Mouse (Mus musculus): ENCODE data around the gene Psors1c2. TPM values are rescaled to one million over a fixed set of nuclear protein-coding genes. Genes with fewer than 3 reads are reported as not detected.

Gene Psors1c2
- polyA plus RNA-seq, 1 experiment from 2014 or later, result 0.79 TPM

DNA sequence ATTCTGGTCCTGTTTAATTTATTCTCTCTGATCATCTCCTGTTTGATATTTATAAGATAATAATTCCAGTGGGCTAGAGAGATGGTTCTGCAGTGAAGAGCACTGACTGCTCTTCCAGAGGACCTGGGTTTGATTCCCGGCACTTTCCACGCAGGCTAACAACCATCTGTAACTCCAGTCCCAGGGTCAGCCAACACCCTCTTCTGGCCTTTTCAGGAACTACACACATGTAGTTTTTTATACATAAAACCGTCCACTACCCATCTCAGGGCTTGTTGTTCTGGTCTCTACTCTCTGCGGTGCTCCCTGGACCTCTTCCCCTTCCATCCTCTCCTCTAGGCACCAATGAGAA lies 17.1 kb downstream of the Psors1c2 start:
- no peak for ATAC-seq (ENCODE audit: low read depth)
- peaks cover 14% of the 10 kb centered on the region for H3K4me1 ChIP-seq (replicated peaks; ENCODE audit: control insufficient read depth, insufficient read depth, low read length)
- H3K4me3 ChIP-seq (ENCODE audit: low read length), result no peak overlapping the region
- H3K27me3 ChIP-seq (ENCODE audit: control insufficient read depth, insufficient read depth, low read depth, low read length), result no peaks in the 10 kb centered on the region
- no peak overlapping the region; the same call in 1 of the 2 replicates for H3K4me2 ChIP-seq (ENCODE audit: low read depth, low read length)
- H3K9ac ChIP-seq (ENCODE audit: low read length), result 0 out of 2 replicates have a peak overlapping the region, but pooled peaks have one; percentile 33
- 93% methylated on average over 4 of the region's 4 CpGs for WGBS
- H3K9me3 ChIP-seq (ENCODE audit: control insufficient read depth, low read length), result no peaks in the 10 kb centered on the region; the same call in 1 of the 2 replicates
- H3K36me3 ChIP-seq (ENCODE audit: control insufficient read depth, insufficient read depth, low read length), result no peaks in the 10 kb centered on the region
- peak overlapping the region; percentile 82 for H3K27ac ChIP-seq (ENCODE audit: low read length)

DNA sequence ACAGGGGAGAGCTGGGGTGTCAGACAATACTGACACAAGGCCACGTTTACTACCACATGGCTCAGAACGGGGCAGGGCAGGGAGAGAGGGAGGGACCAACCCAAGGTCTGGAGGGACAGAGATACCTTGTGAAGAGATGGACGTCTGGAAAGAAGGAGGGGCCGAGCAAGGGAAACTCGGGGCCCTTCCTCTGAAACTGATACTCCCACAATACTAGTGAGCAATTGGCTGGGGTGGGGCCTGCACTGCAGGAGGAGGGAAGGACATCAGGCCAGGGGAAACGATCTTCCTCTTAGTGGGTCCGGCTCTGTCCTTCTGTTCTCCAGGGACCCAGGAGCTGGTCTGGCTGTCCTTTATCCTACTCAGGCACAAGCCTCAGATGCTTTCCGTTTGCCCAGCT lies 17.9 kb downstream of the Psors1c2 start:
- H3K4me3 ChIP-seq (ENCODE audit: low read length), result no peak overlapping the region
- H3K4me1 ChIP-seq (replicated peaks; ENCODE audit: control insufficient read depth, insufficient read depth, low read length), result peaks cover 14% of the 10 kb centered on the region
- no peak overlapping the region for H3K4me2 ChIP-seq (ENCODE audit: low read depth, low read length)
- H3K9ac ChIP-seq (ENCODE audit: low read length), result no peak overlapping the region
- no peaks in the 10 kb centered on the region; the same call in 1 of the 2 replicates for H3K9me3 ChIP-seq (ENCODE audit: control insufficient read depth, low read length)
- H3K27me3 ChIP-seq (ENCODE audit: control insufficient read depth, insufficient read depth, low read depth, low read length), result no peaks in the 10 kb centered on the region
- 60% methylated on average over 8 of the region's 8 CpGs for WGBS
- no peak overlapping the region for H3K27ac ChIP-seq (ENCODE audit: low read length)
- H3K36me3 ChIP-seq (ENCODE audit: control insufficient read depth, insufficient read depth, low read length), result no peaks in the 10 kb centered on the region
- ATAC-seq (ENCODE audit: low read depth), result no peak

DNA sequence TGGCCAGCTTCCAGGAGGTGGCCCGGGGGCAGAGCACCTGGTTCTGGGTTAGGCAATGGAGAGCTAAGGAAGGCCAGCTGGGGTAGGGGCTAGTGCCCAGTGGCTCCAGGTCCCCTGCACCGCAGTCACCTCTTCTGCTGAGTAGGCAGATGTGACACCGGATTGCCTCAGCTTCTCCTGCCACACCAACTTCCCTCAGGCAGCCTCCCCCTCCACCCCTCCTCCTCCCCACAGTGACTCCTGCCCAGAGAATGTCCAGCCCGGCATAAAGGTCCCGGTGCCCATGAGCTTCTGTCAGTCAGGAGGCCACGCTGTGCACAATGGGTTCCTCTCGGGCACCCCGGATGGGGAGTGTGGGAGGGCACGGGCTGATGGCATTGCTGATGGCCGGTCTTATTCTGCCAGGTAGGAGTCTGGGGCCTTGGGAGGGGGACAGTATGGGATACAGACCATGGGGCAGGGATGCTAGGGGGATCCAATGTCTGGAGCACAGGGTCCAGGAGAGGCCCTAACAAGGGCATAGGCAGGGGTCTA lies 18.9 kb downstream of the Psors1c2 start, which contains the start of gene Cdsn:
Cdsn (plus strand) TSS at position 248 of the 534 bp plus-strand sequence.
- H3K9ac ChIP-seq (ENCODE audit: low read length), result no peak within 1 kb of the TSS

DNA sequence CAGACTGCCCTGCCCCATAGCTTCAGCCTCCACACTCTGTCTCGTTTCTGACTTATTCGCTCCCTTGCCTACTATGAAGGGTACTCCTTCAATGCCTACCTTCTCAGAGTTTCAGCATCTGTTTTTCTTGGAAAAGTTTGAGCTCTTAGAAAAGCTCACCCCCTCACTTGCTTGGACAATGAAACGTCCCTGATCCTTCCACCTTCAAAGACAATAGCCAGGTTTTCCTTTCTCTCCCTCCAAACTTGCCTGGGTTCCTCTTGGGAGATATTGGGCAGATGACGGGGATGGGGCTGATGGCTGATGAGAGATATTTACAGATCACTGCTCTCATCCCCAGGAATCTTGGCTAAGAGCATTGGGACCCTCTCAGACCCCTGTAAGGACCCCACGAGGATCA lies 21.3 kb downstream of the Psors1c2 start:
- ATAC-seq (ENCODE audit: low read depth), result no peak
- WGBS, result 78% methylated on average over 5 of the region's 5 CpGs

More for the DNA sequence above, 18.9 kb downstream of the Psors1c2 start, which contains the start of gene Cdsn:
- H3K9me3 ChIP-seq (ENCODE audit: control insufficient read depth, low read length), result no peaks in the 10 kb centered on the region; the same call in 1 of the 2 replicates
- H3K36me3 ChIP-seq (ENCODE audit: control insufficient read depth, insufficient read depth, low read length), result no peaks in the 10 kb centered on the region
- H3K4me1 ChIP-seq (replicated peaks; ENCODE audit: control insufficient read depth, insufficient read depth, low read length), result peaks cover 14% of the 10 kb centered on the region
- H3K27me3 ChIP-seq (ENCODE audit: control insufficient read depth, insufficient read depth, low read depth, low read length), result no peaks in the 10 kb centered on the region
- no peak within 1 kb of the TSS for H3K27ac ChIP-seq (ENCODE audit: low read length)
- no peak within 1 kb of the TSS for H3K4me3 ChIP-seq (ENCODE audit: low read length)
- H3K4me2 ChIP-seq (ENCODE audit: low read depth, low read length), result no peak within 1 kb of the TSS
- WGBS, result 82% methylated on average over 10 of the region's 10 CpGs
- no peak for ATAC-seq (ENCODE audit: low read depth)

DNA sequence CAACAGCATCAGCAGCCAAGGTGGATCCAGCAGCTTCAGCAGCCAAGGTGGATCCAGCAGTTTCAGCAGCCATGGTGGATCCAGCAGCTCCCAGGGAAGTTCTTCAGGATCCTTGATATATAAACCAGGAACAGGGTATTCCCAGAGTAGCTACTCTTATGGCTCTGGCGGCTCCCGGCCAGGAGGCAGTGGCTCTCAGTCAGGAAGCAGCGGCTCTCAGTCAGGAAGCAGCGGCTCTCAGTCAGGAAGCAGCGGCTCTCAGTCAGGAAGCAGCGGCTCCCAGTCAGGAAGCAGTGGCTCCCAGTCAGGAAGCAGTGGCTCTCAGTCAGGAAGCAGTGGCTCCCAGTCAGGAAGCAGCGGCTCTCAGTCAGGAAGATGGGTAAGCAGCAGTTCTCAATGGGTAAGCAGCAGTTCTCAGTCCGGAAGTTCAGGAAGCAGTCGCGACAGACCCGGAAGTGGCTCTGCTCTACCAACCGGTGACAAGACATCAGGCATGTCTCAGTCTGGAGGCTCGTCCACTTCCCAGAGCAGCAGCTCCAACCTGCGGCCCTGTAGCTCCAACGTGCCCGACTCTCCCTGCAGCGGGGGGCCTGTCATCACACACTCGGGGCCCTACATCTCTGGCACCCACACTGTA lies 21.9 kb downstream of the Psors1c2 start:
- no peak overlapping the region for H3K4me3 ChIP-seq (ENCODE audit: low read length)
- H3K4me1 ChIP-seq (replicated peaks; ENCODE audit: control insufficient read depth, insufficient read depth, low read length), result peaks cover 3% of the 10 kb centered on the region
- 90% methylated on average over 18 of the region's 18 CpGs for WGBS
- no peaks in the 10 kb centered on the region; the same call in 1 of the 2 replicates for H3K9me3 ChIP-seq (ENCODE audit: control insufficient read depth, low read length)
- no peaks in the 10 kb centered on the region for H3K27me3 ChIP-seq (ENCODE audit: control insufficient read depth, insufficient read depth, low read depth, low read length)
- no peak overlapping the region for H3K27ac ChIP-seq (ENCODE audit: low read length)
- no peak overlapping the region for H3K4me2 ChIP-seq (ENCODE audit: low read depth, low read length)
- no peak for ATAC-seq (ENCODE audit: low read depth)
- no peaks in the 10 kb centered on the region for H3K36me3 ChIP-seq (ENCODE audit: control insufficient read depth, insufficient read depth, low read length)
- no peak overlapping the region for H3K9ac ChIP-seq (ENCODE audit: low read length)

More for the DNA sequence above, 21.3 kb downstream of the Psors1c2 start:
- no peaks in the 10 kb centered on the region for H3K27me3 ChIP-seq (ENCODE audit: control insufficient read depth, insufficient read depth, low read depth, low read length)
- no peak overlapping the region for H3K27ac ChIP-seq (ENCODE audit: low read length)
- H3K36me3 ChIP-seq (ENCODE audit: control insufficient read depth, insufficient read depth, low read length), result no peaks in the 10 kb centered on the region
- H3K4me3 ChIP-seq (ENCODE audit: low read length), result no peak overlapping the region
- no peak overlapping the region for H3K9ac ChIP-seq (ENCODE audit: low read length)
- no peaks in the 10 kb centered on the region; the same call in 1 of the 2 replicates for H3K9me3 ChIP-seq (ENCODE audit: control insufficient read depth, low read length)
- H3K4me1 ChIP-seq (replicated peaks; ENCODE audit: control insufficient read depth, insufficient read depth, low read length), result peaks cover 8% of the 10 kb centered on the region
- no peak overlapping the region for H3K4me2 ChIP-seq (ENCODE audit: low read depth, low read length)

DNA sequence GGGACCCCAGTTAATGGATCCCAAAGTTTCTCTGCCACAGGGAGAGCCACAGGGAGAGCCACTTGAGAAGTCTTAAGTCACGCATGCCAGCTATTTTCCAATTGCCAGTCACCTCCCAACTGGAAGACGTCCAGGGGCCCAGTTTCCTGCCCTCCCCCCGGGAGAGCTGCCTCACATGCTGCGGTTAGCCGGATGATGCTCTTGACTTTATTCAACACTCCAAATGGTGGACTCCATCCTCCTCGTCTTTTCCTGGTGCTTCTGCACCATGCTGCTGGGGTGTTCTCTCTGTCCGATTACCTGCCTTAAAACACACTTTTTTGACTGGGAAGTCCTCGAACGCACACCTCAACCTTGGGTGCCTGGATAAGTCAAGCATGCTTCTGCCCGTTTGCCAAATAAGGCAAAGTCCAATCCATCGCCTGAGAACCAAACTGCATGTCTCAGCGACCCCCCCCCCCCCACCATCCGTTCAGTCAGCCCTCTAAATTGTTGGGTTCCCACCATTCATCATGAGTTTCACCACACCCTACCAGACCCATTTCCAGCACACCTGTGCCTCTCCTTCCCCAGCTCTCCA lies 23.3 kb downstream of the Psors1c2 start:
- no peak overlapping the region for H3K4me3 ChIP-seq (ENCODE audit: low read length)
- H3K9me3 ChIP-seq (ENCODE audit: control insufficient read depth, low read length), result no peaks in the 10 kb centered on the region; the same call in 1 of the 2 replicates
- H3K27ac ChIP-seq (ENCODE audit: low read length), result no peak overlapping the region
- H3K4me2 ChIP-seq (ENCODE audit: low read depth, low read length), result no peak overlapping the region
- no peak for ATAC-seq (ENCODE audit: low read depth)
- no peak overlapping the region for H3K9ac ChIP-seq (ENCODE audit: low read length)
- H3K36me3 ChIP-seq (ENCODE audit: control insufficient read depth, insufficient read depth, low read length), result no peaks in the 10 kb centered on the region
- H3K4me1 ChIP-seq (replicated peaks; ENCODE audit: control insufficient read depth, insufficient read depth, low read length), result no peaks in the 10 kb centered on the region
- 81% methylated on average over 13 of the region's 13 CpGs for WGBS
- H3K27me3 ChIP-seq (ENCODE audit: control insufficient read depth, insufficient read depth, low read depth, low read length), result no peaks in the 10 kb centered on the region

DNA sequence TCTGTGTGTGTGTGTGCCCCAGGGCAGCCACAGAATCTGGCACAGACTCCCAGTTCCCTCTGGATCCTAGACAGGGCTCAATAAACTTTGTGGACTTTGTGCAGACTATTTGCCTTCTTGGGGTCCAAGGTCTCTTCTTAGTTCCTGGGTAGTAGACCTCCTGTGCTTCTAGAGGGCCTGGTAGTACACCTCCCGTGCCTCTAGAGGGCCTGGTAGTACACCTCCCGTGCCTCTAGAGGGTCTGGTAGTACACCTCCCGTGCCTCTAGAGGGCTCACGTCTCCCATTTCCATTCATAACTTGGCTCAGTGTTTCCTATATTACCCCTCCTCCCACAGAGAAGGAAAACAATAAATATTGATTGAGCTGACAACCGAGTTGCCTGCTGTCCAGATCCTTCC lies 23.8 kb downstream of the Psors1c2 start:
- Histone ChIP-seq H3K9ac (ENCODE audit: low read length) (no peak overlapping the region), H3K4me2 (ENCODE audit: low read depth, low read length) (no peak overlapping the region), H3K4me1 (replicated peaks; ENCODE audit: control insufficient read depth, insufficient read depth, low read length) (no peaks in the 10 kb centered on the region), H3K27me3 (ENCODE audit: control insufficient read depth, insufficient read depth, low read depth, low read length) (no peaks in the 10 kb centered on the region), H3K9me3 (ENCODE audit: control insufficient read depth, low read length) (no peaks in the 10 kb centered on the region; the same call in 1 of the 2 replicates), H3K36me3 (ENCODE audit: control insufficient read depth, insufficient read depth, low read length) (no peaks in the 10 kb centered on the region), H3K27ac (ENCODE audit: low read length) (no peak overlapping the region), H3K4me3 (ENCODE audit: low read length) (no peak overlapping the region)
- ATAC-seq (ENCODE audit: low read depth), result peak; percentile 26; the same call in 1 of the 2 replicates
- 21% methylated on average over 5 of the region's 5 CpGs for WGBS

DNA sequence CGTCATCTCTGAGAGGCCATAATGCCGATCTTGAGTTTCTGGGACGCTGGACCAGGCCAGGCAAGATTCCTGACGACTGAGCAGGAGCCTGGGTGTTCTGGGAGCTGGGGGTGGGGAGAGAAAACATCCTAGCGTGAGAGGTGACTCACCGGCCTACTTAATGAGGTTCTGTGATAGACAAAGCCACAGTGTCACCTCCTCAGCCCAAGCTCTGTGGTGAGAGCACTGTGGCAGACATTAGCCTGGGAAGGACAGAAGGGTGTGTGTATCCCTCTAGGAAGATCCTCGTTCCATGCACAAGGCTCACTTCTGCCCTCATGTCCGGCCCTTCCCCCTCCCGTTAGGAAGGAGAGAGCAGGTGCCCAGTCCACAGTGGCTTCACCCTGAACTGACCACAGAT lies 24.4 kb downstream of the Psors1c2 start:
- H3K27ac ChIP-seq (ENCODE audit: low read length), result no peak overlapping the region
- no peak overlapping the region for H3K4me2 ChIP-seq (ENCODE audit: low read depth, low read length)
- H3K4me1 ChIP-seq (replicated peaks; ENCODE audit: control insufficient read depth, insufficient read depth, low read length), result no peaks in the 10 kb centered on the region
- 0 out of 2 replicates have a peak, but pooled peaks have one; percentile 11 for ATAC-seq (ENCODE audit: low read depth)
- no peak overlapping the region for H3K9ac ChIP-seq (ENCODE audit: low read length)
- no peaks in the 10 kb centered on the region for H3K27me3 ChIP-seq (ENCODE audit: control insufficient read depth, insufficient read depth, low read depth, low read length)
- no peaks in the 10 kb centered on the region for H3K36me3 ChIP-seq (ENCODE audit: control insufficient read depth, insufficient read depth, low read length)
- H3K9me3 ChIP-seq (ENCODE audit: control insufficient read depth, low read length), result no peaks in the 10 kb centered on the region; the same call in 1 of the 2 replicates
- no peak overlapping the region for H3K4me3 ChIP-seq (ENCODE audit: low read length)
- 52% methylated on average over 9 of the region's 9 CpGs for WGBS

DNA sequence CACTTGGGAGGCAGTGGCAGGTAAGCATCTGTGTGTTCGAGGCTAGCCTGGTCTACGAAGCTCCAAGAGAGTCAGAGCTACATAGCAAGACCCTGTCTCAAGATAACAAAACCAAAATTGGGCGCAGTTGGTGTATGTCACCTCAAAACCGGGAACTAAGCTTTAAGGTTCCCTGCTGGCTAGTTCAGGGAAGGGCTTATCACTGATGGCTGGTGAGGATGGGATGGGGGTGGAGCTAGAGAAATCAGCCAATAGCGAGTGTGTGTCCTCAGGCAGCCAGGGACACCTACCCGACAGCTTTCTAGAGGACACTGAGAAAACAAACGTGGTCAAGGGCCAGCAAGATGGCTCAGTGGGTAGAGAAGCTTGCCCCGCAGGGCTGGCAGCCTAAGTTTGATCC lies 25.2 kb downstream of the Psors1c2 start:
- Histone ChIP-seq H3K27ac (ENCODE audit: low read length) (no peak overlapping the region), H3K9ac (ENCODE audit: low read length) (no peak overlapping the region), H3K9me3 (ENCODE audit: control insufficient read depth, low read length) (no peaks in the 10 kb centered on the region; the same call in 1 of the 2 replicates), H3K36me3 (ENCODE audit: control insufficient read depth, insufficient read depth, low read length) (no peaks in the 10 kb centered on the region), H3K4me2 (ENCODE audit: low read depth, low read length) (no peak overlapping the region), H3K4me3 (ENCODE audit: low read length) (no peak overlapping the region), H3K4me1 (replicated peaks; ENCODE audit: control insufficient read depth, insufficient read depth, low read length) (no peaks in the 10 kb centered on the region), H3K27me3 (ENCODE audit: control insufficient read depth, insufficient read depth, low read depth, low read length) (no peaks in the 10 kb centered on the region)
- ATAC-seq (ENCODE audit: low read depth), result no peak
- 49% methylated on average over 8 of the region's 8 CpGs for WGBS
